In genomic region chr16:96175399-96175798, GRCm38 (mm10) we compare ENCODE assay signal across 18 mouse cellular contexts. TPM values are rescaled to one million over a fixed set of nuclear protein-coding genes. Genes with fewer than 3 reads are reported as not detected.
DNase-seq lines count a peak whose midpoint lies in the region; ATAC-seq lines count a peak whose summit lies in the region.
"Had no signal": no experiment of that assay in that cellular context is flagged by ENCODE, and none has a peak within 500 bp of the region (broad histone marks: within the 10 kb centered on the region; RNA-seq: fewer than 3 reads in every experiment).

No protein-coding gene starts in this region.

- no peak overlapping the region for H3K4me2 ChIP-seq in embryonic facial prominence, embryonic 11.5 days (ENCODE audit: low read depth, low read length)
- H3K4me2 ChIP-seq in kidney, embryonic 15.5 days, result no peak overlapping the region
- no peak overlapping the region for H3K4me2 ChIP-seq in embryonic facial prominence, embryonic 15.5 days (replicated peaks)
- H3K4me2 ChIP-seq: intestine, embryonic 15.5 days; limb, embryonic 15.5 days; midbrain, embryonic 15.5 days; neural tube, embryonic 13.5 days; stomach, embryonic 15.5 days had no signal

- no peaks in the 10 kb centered on the region for H3K9me3 ChIP-seq in embryonic facial prominence, embryonic 11.5 days (replicated peaks; ENCODE audit: control insufficient read depth, low read length)
- H3K9me3 ChIP-seq in embryonic facial prominence, embryonic 10.5 days, result peaks cover 4% of the 10 kb centered on the region; the same call in 1 of the 2 replicates
- H3K9me3 ChIP-seq in kidney, embryonic 15.5 days (replicated peaks), result no peaks in the 10 kb centered on the region; the same call in 1 of the 2 replicates
- no peaks in the 10 kb centered on the region for H3K9me3 ChIP-seq in embryonic facial prominence, embryonic 15.5 days (replicated peaks)
- H3K9me3 ChIP-seq: intestine, embryonic 15.5 days; limb, embryonic 15.5 days; midbrain, embryonic 15.5 days; neural tube, embryonic 13.5 days; stomach, embryonic 15.5 days had no signal

- no peak overlapping the region for H3K4me3 ChIP-seq in embryonic facial prominence, embryonic 11.5 days (ENCODE audit: low read depth, low read length)
- H3K4me3 ChIP-seq in embryonic facial prominence, embryonic 10.5 days, result no peak overlapping the region
- H3K4me3 ChIP-seq in kidney, embryonic 15.5 days (replicated peaks), result no peak overlapping the region
- no peak overlapping the region for H3K4me3 ChIP-seq in embryonic facial prominence, embryonic 15.5 days (replicated peaks)
- H3K4me3 ChIP-seq: intestine, embryonic 15.5 days; limb, embryonic 15.5 days; midbrain, embryonic 15.5 days; neural tube, embryonic 13.5 days; stomach, embryonic 15.5 days had no signal

- peak; percentile 5 for DNase-seq in embryonic facial prominence, embryonic 11.5 days (ENCODE audit: low spot score)
- no peak for DNase-seq in embryonic facial prominence, embryonic 10.5 days (ENCODE audit: low spot score)
- no peak for DNase-seq in kidney, postnatal 25 days
- peak; percentile 86 for DNase-seq in lung, postnatal 25 days (ENCODE audit: low spot score)
- no peak for DNase-seq in adrenal gland, adult 2 months
- no peak for DNase-seq in adrenal gland, adult 8-10 months
- DNase-seq: cerebellum, postnatal 14 days; heart, postnatal 10 days; thymus, postnatal 14 days had no signal

- no peak overlapping the region for H3K9ac ChIP-seq in embryonic facial prominence, embryonic 11.5 days (replicated peaks; ENCODE audit: low read length)
- no peak overlapping the region for H3K9ac ChIP-seq in kidney, embryonic 15.5 days
- H3K9ac ChIP-seq in embryonic facial prominence, embryonic 15.5 days, result no peak overlapping the region
- H3K9ac ChIP-seq: intestine, embryonic 15.5 days; limb, embryonic 15.5 days; midbrain, embryonic 15.5 days; neural tube, embryonic 13.5 days; stomach, embryonic 15.5 days had no signal

- no peaks in the 10 kb centered on the region for H3K36me3 ChIP-seq in embryonic facial prominence, embryonic 11.5 days (replicated peaks; ENCODE audit: control insufficient read depth, insufficient read depth, low read depth, low read length)
- H3K36me3 ChIP-seq in embryonic facial prominence, embryonic 10.5 days (replicated peaks), result 0 out of 2 replicates have a peak, but pooled peaks cover 3% of the 10 kb centered on the region
- H3K36me3 ChIP-seq in kidney, embryonic 15.5 days, result no peaks in the 10 kb centered on the region
- no peaks in the 10 kb centered on the region for H3K36me3 ChIP-seq in embryonic facial prominence, embryonic 15.5 days
- H3K36me3 ChIP-seq: intestine, embryonic 15.5 days; limb, embryonic 15.5 days; midbrain, embryonic 15.5 days; neural tube, embryonic 13.5 days; stomach, embryonic 15.5 days had no signal

- H3K27ac ChIP-seq in embryonic facial prominence, embryonic 11.5 days (replicated peaks; ENCODE audit: low read depth, low read length), result no peak overlapping the region
- no peak overlapping the region for H3K27ac ChIP-seq in embryonic facial prominence, embryonic 10.5 days (replicated peaks)
- H3K27ac ChIP-seq in kidney, embryonic 15.5 days, result no peak overlapping the region
- no peak overlapping the region for H3K27ac ChIP-seq in embryonic facial prominence, embryonic 15.5 days (replicated peaks)
- H3K27ac ChIP-seq: intestine, embryonic 15.5 days; limb, embryonic 15.5 days; macrophage; midbrain, embryonic 15.5 days; neural tube, embryonic 13.5 days; stomach, embryonic 15.5 days had no signal

- H3K4me1 ChIP-seq in embryonic facial prominence, embryonic 11.5 days (ENCODE audit: control insufficient read depth, insufficient read depth, low read length), result no peaks in the 10 kb centered on the region
- peaks cover 6% of the 10 kb centered on the region for H3K4me1 ChIP-seq in embryonic facial prominence, embryonic 10.5 days
- H3K4me1 ChIP-seq in kidney, embryonic 15.5 days, result peaks cover 9% of the 10 kb centered on the region
- H3K4me1 ChIP-seq in embryonic facial prominence, embryonic 15.5 days, result no peaks in the 10 kb centered on the region
- H3K4me1 ChIP-seq: limb, embryonic 15.5 days; midbrain, embryonic 15.5 days; stomach, embryonic 15.5 days had no signal

- 55% methylated on average over 2 of the region's 2 CpGs for WGBS in embryonic facial prominence, embryonic 11.5 days
- WGBS in embryonic facial prominence, embryonic 10.5 days, result 44% methylated on average over 2 of the region's 2 CpGs
- 40% methylated on average over 2 of the region's 2 CpGs for WGBS in kidney, embryonic 15.5 days
- WGBS in embryonic facial prominence, embryonic 15.5 days, result 46% methylated on average over 2 of the region's 2 CpGs

- no peaks in the 10 kb centered on the region for H3K27me3 ChIP-seq in embryonic facial prominence, embryonic 11.5 days (ENCODE audit: control insufficient read depth, insufficient read depth, low read length)
- H3K27me3 ChIP-seq in embryonic facial prominence, embryonic 10.5 days (replicated peaks; ENCODE audit: low read depth, poor library complexity, severe bottlenecking), result no peaks in the 10 kb centered on the region
- no peaks in the 10 kb centered on the region for H3K27me3 ChIP-seq in kidney, embryonic 15.5 days
- no peaks in the 10 kb centered on the region for H3K27me3 ChIP-seq in embryonic facial prominence, embryonic 15.5 days
- H3K27me3 ChIP-seq: intestine, embryonic 15.5 days; limb, embryonic 15.5 days; midbrain, embryonic 15.5 days; neural tube, embryonic 13.5 days; stomach, embryonic 15.5 days had no signal

- ATAC-seq in embryonic facial prominence, embryonic 11.5 days (replicated peaks; ENCODE audit: insufficient number of reproducible peaks, low FRiP score, low TSS enrichment, low read depth), result no peak; the same call in 1 of the 2 replicates
- ATAC-seq in kidney, embryonic 15.5 days (replicated peaks; ENCODE audit: low FRiP score), result peak; percentile 75; the same call in 1 of the 2 replicates
- 0 out of 2 replicates have a peak, but pooled peaks have one; percentile 51 for ATAC-seq in embryonic facial prominence, embryonic 15.5 days (ENCODE audit: insufficient number of reproducible peaks, low FRiP score, low TSS enrichment, low read depth)
- ATAC-seq: intestine, embryonic 15.5 days; midbrain, embryonic 15.5 days had no signal

RNA-seq across cellular contexts. Expression of gene Lca5l, which starts 16.7 kb away (rescaled TPM):
- 1.1 and 1.5 TPM in 2 replicates for polyA plus RNA-seq in embryonic facial prominence, embryonic 11.5 days (2014; fragmentation: Nextera tagmentation; extraction: Ambion mirVana)
- polyA plus RNA-seq in embryonic facial prominence, embryonic 10.5 days (2016; fragmentation: Nextera tagmentation; extraction: Ambion mirVana), result 0.80 and 0.85 TPM in 2 replicates
- 0.91 and 1.5 TPM in 2 replicates for polyA plus RNA-seq in kidney, embryonic 15.5 days (2015; fragmentation: Nextera tagmentation; extraction: Ambion mirVana)
- 2.1 and 2.3 TPM in 2 replicates for polyA plus RNA-seq in embryonic facial prominence, embryonic 15.5 days (2015; fragmentation: Nextera tagmentation; extraction: Ambion mirVana)
- total RNA-seq in adrenal gland, adult 2 months (2021), result 1 to 10 TPM; 1.2 to 3.0 TPM
- polyA plus RNA-seq in adrenal gland, adult 2 months (2012; rRNA removed), result 0.86 and 1.0 TPM in 2 replicates
- 1 to 10 TPM; 2.0 to 5.5 (median 2.9) TPM for total RNA-seq in adrenal gland, adult 8-10 months (2022)
- total RNA-seq: granulocyte monocyte progenitor cell, adult 5-6 weeks had no signal
- polyA plus RNA-seq: macrophage had no signal

RNA-seq across cellular contexts. Expression of gene Sh3bgr, which starts 24.9 kb away (rescaled TPM):
- polyA plus RNA-seq in embryonic facial prominence, embryonic 11.5 days (2014; fragmentation: Nextera tagmentation; extraction: Ambion mirVana), result 1.4 and 3.5 TPM in 2 replicates
- 1.5 and 1.7 TPM in 2 replicates for polyA plus RNA-seq in embryonic facial prominence, embryonic 10.5 days (2016; fragmentation: Nextera tagmentation; extraction: Ambion mirVana)
- 10.1 and 10.2 TPM in 2 replicates for polyA plus RNA-seq in kidney, embryonic 15.5 days (2015; fragmentation: Nextera tagmentation; extraction: Ambion mirVana)
- polyA plus RNA-seq in embryonic facial prominence, embryonic 15.5 days (2015; fragmentation: Nextera tagmentation; extraction: Ambion mirVana), result 12.8 and 21.1 TPM in 2 replicates
- total RNA-seq in adrenal gland, adult 2 months (2021), result 10 to 100 TPM; 25.1 to 30.0 TPM
- polyA plus RNA-seq in adrenal gland, adult 2 months (2012; rRNA removed), result 2.4 and 3.3 TPM in 2 replicates
- total RNA-seq in adrenal gland, adult 8-10 months (2022), result 10 to 100 TPM; 17.2 to 37.2 (median 31.4) TPM
- total RNA-seq: granulocyte monocyte progenitor cell, adult 5-6 weeks had no signal
- polyA plus RNA-seq: macrophage had no signal

RNA-seq across cellular contexts. Expression of gene Wrb, which starts 30.2 kb away (rescaled TPM):
- 87.5 and 91.6 TPM in 2 replicates for polyA plus RNA-seq in embryonic facial prominence, embryonic 11.5 days (2014; fragmentation: Nextera tagmentation; extraction: Ambion mirVana)
- polyA plus RNA-seq in embryonic facial prominence, embryonic 10.5 days (2016; fragmentation: Nextera tagmentation; extraction: Ambion mirVana), result 86.2 and 94.3 TPM in 2 replicates
- polyA plus RNA-seq in kidney, embryonic 15.5 days (2015; fragmentation: Nextera tagmentation; extraction: Ambion mirVana), result 67.1 and 68.6 TPM in 2 replicates
- 51.3 and 52.3 TPM in 2 replicates for polyA plus RNA-seq in embryonic facial prominence, embryonic 15.5 days (2015; fragmentation: Nextera tagmentation; extraction: Ambion mirVana)
- total RNA-seq in adrenal gland, adult 2 months (2021), result 10 to 100 TPM; 23.4 to 45.2 TPM
- 50.0 and 84.1 TPM in 2 replicates for polyA plus RNA-seq in adrenal gland, adult 2 months (2012; rRNA removed)
- total RNA-seq in adrenal gland, adult 8-10 months (2022), result 10 to 100 TPM; 38.4 to 50.7 (median 45.8) TPM

RNA-seq across cellular contexts. Expression of gene Hmgn1, which starts 47.9 kb away (rescaled TPM):
- 1,073 and 1,266 TPM in 2 replicates for polyA plus RNA-seq in embryonic facial prominence, embryonic 11.5 days (2014; fragmentation: Nextera tagmentation; extraction: Ambion mirVana)
- 895 and 901 TPM in 2 replicates for polyA plus RNA-seq in embryonic facial prominence, embryonic 10.5 days (2016; fragmentation: Nextera tagmentation; extraction: Ambion mirVana)
- 696 and 818 TPM in 2 replicates for polyA plus RNA-seq in kidney, embryonic 15.5 days (2015; fragmentation: Nextera tagmentation; extraction: Ambion mirVana)
- 557 and 581 TPM in 2 replicates for polyA plus RNA-seq in embryonic facial prominence, embryonic 15.5 days (2015; fragmentation: Nextera tagmentation; extraction: Ambion mirVana)
- total RNA-seq in adrenal gland, adult 2 months (2021), result 100 to 1,000 TPM; 215 to 238 TPM
- 12.9 and 14.9 TPM in 2 replicates for polyA plus RNA-seq in adrenal gland, adult 2 months (2012; rRNA removed)
- total RNA-seq in adrenal gland, adult 8-10 months (2022), result 100 to 1,000 TPM; 154 to 239 (median 191) TPM

Comparison
In these comparisons a context has a peak if more than half of its experiments do, and no peak if none do; other contexts are left out.
1. DNase-seq: peak in embryonic facial prominence, embryonic 11.5 days (single experiment) and lung, postnatal 25 days (single experiment); none in embryonic facial prominence, embryonic 10.5 days (single experiment), kidney, postnatal 25 days (0 of 2), adrenal gland, adult 2 months (single experiment) and adrenal gland, adult 8-10 months (single experiment).